Mouse (Mus musculus): ENCODE results near the gene Eef1b2.
"Not testable (repeated sequence)": the region's sequence is repeated elsewhere in the genome, so short reads cannot be mapped to it uniquely, and the experiment has no call there.

The Eef1b2 gene

GRCm38 (mm10) chr1:63176604-63177421 lies at the start of gene Eef1b2, which contains the start of gene Ndufs1:
TSS of gene Eef1b2 (plus strand) at chr1:63176825.
TSS of gene Ndufs1 (minus strand) at chr1:63176833.
- peak; percentile 82 for ATAC-seq (ENCODE audit: insufficient number of reproducible peaks, low FRiP score, low TSS enrichment)

GRCm38 (mm10) chr1:63129273-63129672 lies 47.4 kb upstream of the Eef1b2 start:
- ATAC-seq (ENCODE audit: insufficient number of reproducible peaks, low FRiP score, low TSS enrichment), result no peak

- ATAC-seq (ENCODE audit: insufficient number of reproducible peaks, low FRiP score, low TSS enrichment), result no peak
Observed at GRCm38 (mm10) chr1:63129857-63130690, 46.6 kb upstream of the Eef1b2 start.

GRCm38 (mm10) chr1:63130883-63131282 lies 45.7 kb upstream of the Eef1b2 start:
- ATAC-seq (ENCODE audit: insufficient number of reproducible peaks, low FRiP score, low TSS enrichment), result no peak

GRCm38 (mm10) chr1:63131766-63132165 lies 44.9 kb upstream of the Eef1b2 start:
- ATAC-seq (ENCODE audit: insufficient number of reproducible peaks, low FRiP score, low TSS enrichment), result no peak

GRCm38 (mm10) chr1:63134530-63134929 lies 42.1 kb upstream of the Eef1b2 start:
- no peak for ATAC-seq (ENCODE audit: insufficient number of reproducible peaks, low FRiP score, low TSS enrichment)

- ATAC-seq (ENCODE audit: insufficient number of reproducible peaks, low FRiP score, low TSS enrichment), result no peak
Observed at GRCm38 (mm10) chr1:63137971-63138370, 38.7 kb upstream of the Eef1b2 start.

- ATAC-seq (ENCODE audit: insufficient number of reproducible peaks, low FRiP score, low TSS enrichment), result not testable (repeated sequence)
Observed at GRCm38 (mm10) chr1:63138586-63138985, 38.0 kb upstream of the Eef1b2 start.

GRCm38 (mm10) chr1:63140231-63140630 lies 36.4 kb upstream of the Eef1b2 start:
- no peak for ATAC-seq (ENCODE audit: insufficient number of reproducible peaks, low FRiP score, low TSS enrichment)

- ATAC-seq (ENCODE audit: insufficient number of reproducible peaks, low FRiP score, low TSS enrichment), result no peak
Observed at GRCm38 (mm10) chr1:63168638-63169037, 8.0 kb upstream of the Eef1b2 start.

GRCm38 (mm10) chr1:63175853-63176252 lies 772 bp upstream of the Eef1b2 start:
- ATAC-seq (ENCODE audit: insufficient number of reproducible peaks, low FRiP score, low TSS enrichment), result no peak

- peak; percentile 26 for ATAC-seq (ENCODE audit: insufficient number of reproducible peaks, low FRiP score, low TSS enrichment)
Observed at GRCm38 (mm10) chr1:63176259-63176603, 394 bp upstream of the Eef1b2 start.

GRCm38 (mm10) chr1:63178308-63178707 lies 1.7 kb downstream of the Eef1b2 start:
- no peak for ATAC-seq (ENCODE audit: insufficient number of reproducible peaks, low FRiP score, low TSS enrichment)

GRCm38 (mm10) chr1:63180122-63180521 lies 3.5 kb downstream of the Eef1b2 start:
- no peak for ATAC-seq (ENCODE audit: insufficient number of reproducible peaks, low FRiP score, low TSS enrichment)

- not testable (repeated sequence) for ATAC-seq (ENCODE audit: insufficient number of reproducible peaks, low FRiP score, low TSS enrichment)
Observed at GRCm38 (mm10) chr1:63180575-63180974, 4.0 kb downstream of the Eef1b2 start.

- peak; percentile 76 for ATAC-seq (ENCODE audit: insufficient number of reproducible peaks, low FRiP score, low TSS enrichment)
Observed at GRCm38 (mm10) chr1:63181019-63181418, 4.4 kb downstream of the Eef1b2 start.

GRCm38 (mm10) chr1:63181480-63181879 lies 4.9 kb downstream of the Eef1b2 start:
- ATAC-seq (ENCODE audit: insufficient number of reproducible peaks, low FRiP score, low TSS enrichment), result no peak

- ATAC-seq (ENCODE audit: insufficient number of reproducible peaks, low FRiP score, low TSS enrichment), result 0 out of 2 replicates have a peak, but pooled peaks have one; percentile 59
Observed at GRCm38 (mm10) chr1:63182212-63182611, 5.6 kb downstream of the Eef1b2 start.

GRCm38 (mm10) chr1:63182636-63183270 lies 6.1 kb downstream of the Eef1b2 start:
- ATAC-seq (ENCODE audit: insufficient number of reproducible peaks, low FRiP score, low TSS enrichment), result no peak

- ATAC-seq (ENCODE audit: insufficient number of reproducible peaks, low FRiP score, low TSS enrichment), result not testable (repeated sequence)
Observed at GRCm38 (mm10) chr1:63185430-63185829, 8.8 kb downstream of the Eef1b2 start.

- no peak for ATAC-seq (ENCODE audit: insufficient number of reproducible peaks, low FRiP score, low TSS enrichment)
Observed at GRCm38 (mm10) chr1:63188536-63188935, 11.9 kb downstream of the Eef1b2 start.
